Mouse (Mus musculus) neutrophil, adult 65 days (primary cell): ENCODE results near the gene Olfr624. TPM values are rescaled to one million over a fixed set of nuclear protein-coding genes. Genes with fewer than 3 reads are reported as not detected.

Experiments
- total RNA-seq: library from RNA; stranded (reverse); gene quantifications from 2 replicates; pipeline ENCODE4 v1.2.4, GENCODE M21; 2023

The Olfr624 gene
- total RNA-seq = not detected in 2 replicates

GRCm38 (mm10) chr7:103671091-103671490, at the start of gene Olfr624:
Gene Olfr624 (minus strand): TSS chr7:103671191.

DNA sequence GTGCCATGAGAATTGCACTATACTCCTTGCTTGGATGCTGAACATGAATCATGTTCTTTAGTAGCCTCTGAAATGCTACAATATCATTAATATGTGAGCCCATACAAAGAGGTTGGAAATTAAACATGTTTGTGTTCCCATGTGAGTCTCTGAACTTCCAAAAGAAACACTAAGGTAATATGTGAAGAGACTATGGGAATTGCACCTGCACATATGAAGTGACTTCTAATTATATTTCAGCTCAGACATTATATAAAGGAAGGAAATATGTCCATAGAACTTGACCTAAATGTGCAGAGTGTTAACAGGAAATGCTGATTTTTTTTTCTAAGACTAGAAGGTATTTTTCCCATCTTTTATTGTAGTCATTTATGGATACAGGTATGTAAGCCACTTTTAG, 43.4 kb upstream of the Olfr624 start, which contains the start of gene Olfr243:
TSS of gene Olfr243 (plus strand) at position 301 of the 400 bp plus-strand sequence.

GRCm38 (mm10) chr7:103682420-103682819, 11.4 kb upstream of the Olfr624 start, which contains the start of gene Olfr625-ps1:
Gene Olfr625-ps1 (plus strand): TSS chr7:103682720.

DNA sequence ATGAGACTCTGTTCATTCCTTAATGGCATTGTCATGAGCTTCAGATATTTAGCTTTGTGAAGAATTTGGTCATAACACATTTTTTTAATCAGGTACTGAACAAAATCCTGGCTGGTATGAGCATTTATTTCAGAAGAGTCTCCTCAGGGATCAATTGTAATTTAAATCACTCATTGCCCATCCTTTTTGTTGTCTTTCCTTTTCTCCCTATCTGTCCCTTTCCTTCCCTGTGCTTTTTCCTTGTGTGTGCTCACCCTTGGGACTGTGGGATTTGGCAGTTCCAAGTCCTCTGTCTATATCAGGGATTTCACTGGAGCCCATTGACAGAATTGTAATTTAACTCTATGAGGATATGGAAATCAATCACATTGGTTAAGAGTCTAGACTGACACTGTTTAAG, 7.4 kb downstream of the Olfr624 start, which contains the start of gene Olfr623:
TSS of gene Olfr623 (minus strand) at position 101 of the 400 bp plus-strand sequence.

DNA sequence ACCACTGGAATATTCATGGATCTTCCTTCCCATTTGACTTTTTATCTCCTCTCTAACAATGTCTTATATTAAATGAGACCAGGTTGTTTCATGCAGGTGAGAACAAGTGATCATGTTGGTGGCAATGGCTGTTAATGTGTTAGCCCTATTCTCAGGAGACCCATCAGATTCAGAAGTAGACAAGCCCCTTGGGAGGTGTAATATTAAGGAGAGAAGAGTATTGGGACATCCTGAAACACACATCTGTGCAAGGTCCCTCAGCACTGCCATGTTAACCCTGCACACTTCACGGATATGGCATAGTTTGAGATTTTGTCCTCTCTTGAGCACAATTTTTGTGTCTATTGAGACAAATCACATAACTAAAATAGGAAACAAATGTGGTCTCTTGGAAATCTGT, 28.4 kb downstream of the Olfr624 start, which contains the start of gene Olfr622:
TSS of gene Olfr622 (minus strand) at position 101 of the 400 bp plus-strand sequence.

Other genes starting within 250 kb of the Olfr624 start
- gene Olfr605, start 225.8 kb downstream of the Olfr624 start, total RNA-seq = not detected in 2 replicates
- gene Olfr606, start 222.1 kb downstream of the Olfr624 start, total RNA-seq = not detected in 2 replicates
- not detected in 2 replicates for gene Olfr607, start 207.0 kb downstream of the Olfr624 start, total RNA-seq
- gene Olfr608, start 201.3 kb downstream of the Olfr624 start, total RNA-seq = not detected in 2 replicates
- not detected in 2 replicates for gene Olfr609, start 173.1 kb downstream of the Olfr624 start, total RNA-seq
- gene Olfr610, start 159.1 kb downstream of the Olfr624 start, total RNA-seq = not detected in 2 replicates
- not detected in 2 replicates for gene Olfr611, start 150.3 kb downstream of the Olfr624 start, total RNA-seq
- not detected in 2 replicates for gene Olfr612, start 128.5 kb downstream of the Olfr624 start, total RNA-seq
- not detected in 2 replicates for gene Olfr613, start 123.1 kb downstream of the Olfr624 start, total RNA-seq
- gene Olfr615, start 115.1 kb downstream of the Olfr624 start, total RNA-seq = not detected in 2 replicates
- gene Olfr616, start 102.0 kb downstream of the Olfr624 start, total RNA-seq = not detected in 2 replicates
- gene Olfr617, start 98.1 kb downstream of the Olfr624 start, total RNA-seq = not detected in 2 replicates
- not detected in 2 replicates for gene Olfr618, start 81.1 kb downstream of the Olfr624 start, total RNA-seq
- gene Olfr619, start 70.6 kb downstream of the Olfr624 start, total RNA-seq = not detected in 2 replicates
- not detected in 2 replicates for gene Olfr620, start 58.7 kb downstream of the Olfr624 start, total RNA-seq
- not detected in 2 replicates for gene Olfr622, start 28.5 kb downstream of the Olfr624 start, total RNA-seq
- not detected in 2 replicates for gene Olfr623, start 7.5 kb downstream of the Olfr624 start, total RNA-seq
- gene Olfr625-ps1, start 11.5 kb upstream of the Olfr624 start, total RNA-seq = not detected in 2 replicates
- not detected in 2 replicates for gene Olfr243, start 43.5 kb upstream of the Olfr624 start, total RNA-seq
- not detected in 2 replicates for gene Olfr628, start 59.2 kb upstream of the Olfr624 start, total RNA-seq
- not detected in 2 replicates for gene Olfr629, start 73.8 kb upstream of the Olfr624 start, total RNA-seq
- not detected in 2 replicates for gene Olfr630, start 86.1 kb upstream of the Olfr624 start, total RNA-seq
- not detected in 2 replicates for gene Olfr69, start 100.4 kb upstream of the Olfr624 start, total RNA-seq
- not detected in 2 replicates for gene Olfr68, start 108.5 kb upstream of the Olfr624 start, total RNA-seq
- gene Olfr67, start 120.6 kb upstream of the Olfr624 start, total RNA-seq = not detected in 2 replicates
- 16.2 and 21.8 TPM in 2 replicates for gene Hbb-bt, start 142.8 kb upstream of the Olfr624 start, total RNA-seq
- gene Hbb-bs, start 156.9 kb upstream of the Olfr624 start, total RNA-seq = 59.0 and 111 TPM in 2 replicates
- not detected in 2 replicates for gene Hbb-bh2, start 169.3 kb upstream of the Olfr624 start, total RNA-seq
- gene Hbb-bh1, start 172.0 kb upstream of the Olfr624 start, total RNA-seq = not detected in 2 replicates
- gene Hbb-y, start 182.0 kb upstream of the Olfr624 start, total RNA-seq = not detected in 2 replicates
- not detected in 2 replicates for gene Olfr66, start 215.1 kb upstream of the Olfr624 start, total RNA-seq
- gene Olfr64, start 223.3 kb upstream of the Olfr624 start, total RNA-seq = not detected in 2 replicates
- gene Olfr65, start 232.3 kb upstream of the Olfr624 start, total RNA-seq = not detected in 2 replicates